Mouse (Mus musculus): ENCODE measurements around the gene Pmm2. TPM values are rescaled to one million over a fixed set of nuclear protein-coding genes. Genes with fewer than 3 reads are reported as not detected.

Gene Pmm2
- total RNA-seq, 2 experiments from 2014 or later = 42.9 to 49.1 TPM

GRCm38 (mm10) chr16:8655599-8655998, 18.1 kb downstream of the Pmm2 start:
- peak; percentile 77 for ATAC-seq (replicated peaks; ENCODE audit: poor library complexity)

DNA sequence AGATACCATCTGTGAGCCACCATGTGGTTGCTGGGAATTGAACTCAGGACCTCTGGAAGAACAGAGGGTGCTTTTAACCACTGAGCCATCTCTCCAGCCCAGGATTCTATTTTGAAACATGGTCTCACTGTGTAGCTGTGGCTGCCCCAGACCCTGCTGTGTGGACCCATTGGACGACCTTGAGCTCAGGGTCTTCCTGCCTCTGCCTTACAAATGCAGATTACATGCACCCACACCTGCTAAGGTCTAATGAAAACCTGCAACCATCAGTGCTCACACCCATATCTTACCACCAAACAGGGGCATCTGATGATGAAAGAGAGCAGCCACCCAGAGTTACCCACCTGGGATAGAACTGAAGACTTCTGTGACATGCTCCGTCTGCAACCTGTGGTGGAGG, 18.8 kb downstream of the Pmm2 start:
- ATAC-seq (replicated peaks; ENCODE audit: poor library complexity) = no peak

GRCm38 (mm10) chr16:8658349-8658748, 20.9 kb downstream of the Pmm2 start:
- ATAC-seq (replicated peaks; ENCODE audit: poor library complexity) = no peak

- no peak for ATAC-seq (replicated peaks; ENCODE audit: poor library complexity)
These were observed 21.3 kb downstream of the Pmm2 start for GRCm38 (mm10) chr16:8658764-8659163.

- ATAC-seq (replicated peaks; ENCODE audit: poor library complexity) = no peak
These were observed 25.5 kb downstream of the Pmm2 start for GRCm38 (mm10) chr16:8663022-8663421.

DNA sequence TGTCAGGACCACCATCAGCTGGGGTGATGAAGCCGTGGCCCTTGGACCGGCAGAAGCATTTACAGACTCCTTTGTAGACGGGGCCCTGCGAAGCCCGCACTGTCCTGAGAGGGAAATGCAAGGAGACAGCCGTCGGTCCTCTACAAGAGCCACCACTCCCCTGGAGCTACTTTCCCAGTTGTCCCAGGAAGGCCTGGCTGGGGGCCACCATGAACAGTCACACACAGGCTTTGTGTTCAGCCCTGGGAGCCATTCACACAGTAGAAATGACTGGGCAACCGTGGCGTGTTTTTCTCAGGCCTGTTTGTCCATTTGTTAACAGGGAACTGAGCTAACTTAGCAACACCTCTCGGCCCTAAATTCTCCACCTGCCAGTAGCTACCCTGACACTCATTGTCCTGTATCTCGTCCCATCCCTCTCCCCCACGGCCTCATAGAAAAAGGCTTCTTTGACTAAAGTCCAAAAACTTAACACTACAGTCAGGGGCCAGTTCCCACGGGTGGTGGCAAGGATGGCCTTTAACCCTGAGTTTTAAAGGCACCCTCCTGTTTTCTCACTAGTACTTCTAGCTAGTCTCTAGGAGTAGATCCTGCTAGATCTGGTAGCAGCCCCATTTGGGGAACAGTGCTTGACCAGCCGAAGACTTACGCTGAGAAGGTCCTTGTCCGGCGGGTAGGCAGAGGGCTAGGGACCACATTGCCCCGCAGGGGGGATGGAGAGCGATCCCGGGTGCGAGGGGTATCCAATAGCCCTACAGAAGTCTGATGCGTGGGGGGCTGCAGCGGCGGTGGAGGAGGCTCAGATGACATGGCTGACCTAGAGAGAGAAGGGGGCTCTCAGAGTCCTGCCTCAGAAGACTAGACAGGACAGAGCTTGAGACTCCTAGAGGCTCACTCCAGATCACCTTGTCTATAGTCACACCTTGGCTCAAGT, 26.4 kb downstream of the Pmm2 start:
- ATAC-seq (replicated peaks; ENCODE audit: poor library complexity) = no peak

GRCm38 (mm10) chr16:8665367-8665766, 27.9 kb downstream of the Pmm2 start:
- no peak for ATAC-seq (replicated peaks; ENCODE audit: poor library complexity)

- peak; percentile 30; the same call in 1 of the 2 replicates for ATAC-seq (replicated peaks; ENCODE audit: poor library complexity)
These were observed 29.0 kb downstream of the Pmm2 start for GRCm38 (mm10) chr16:8666452-8666851.

- peak; percentile 48 for ATAC-seq (replicated peaks; ENCODE audit: poor library complexity)
These were observed 29.8 kb downstream of the Pmm2 start for GRCm38 (mm10) chr16:8667261-8667660.

- ATAC-seq (replicated peaks; ENCODE audit: poor library complexity) = no peak
These were observed 30.3 kb downstream of the Pmm2 start for GRCm38 (mm10) chr16:8667814-8668213.

DNA sequence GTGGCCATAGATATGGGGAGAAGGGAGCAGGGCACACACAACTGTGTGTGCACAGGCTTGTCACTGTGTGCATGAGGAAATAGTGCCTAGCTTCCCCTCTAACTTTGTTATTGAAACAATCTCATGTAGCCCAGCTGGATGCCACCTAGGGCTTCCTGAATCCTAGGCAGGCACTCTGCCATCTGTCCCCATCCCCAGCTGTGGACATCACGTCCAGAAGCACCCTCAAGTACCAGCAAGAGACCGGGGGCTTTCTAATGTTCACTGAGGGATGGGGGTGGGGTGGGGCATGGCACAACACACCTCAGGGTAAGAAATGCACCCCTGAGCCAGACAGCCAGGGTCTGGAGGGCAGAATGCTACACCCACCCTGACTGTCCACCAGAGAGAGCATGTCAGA, 30.9 kb downstream of the Pmm2 start:
- ATAC-seq (replicated peaks; ENCODE audit: poor library complexity) = no peak

GRCm38 (mm10) chr16:8669432-8669831, 32.0 kb downstream of the Pmm2 start:
- no peak for ATAC-seq (replicated peaks; ENCODE audit: poor library complexity)

DNA sequence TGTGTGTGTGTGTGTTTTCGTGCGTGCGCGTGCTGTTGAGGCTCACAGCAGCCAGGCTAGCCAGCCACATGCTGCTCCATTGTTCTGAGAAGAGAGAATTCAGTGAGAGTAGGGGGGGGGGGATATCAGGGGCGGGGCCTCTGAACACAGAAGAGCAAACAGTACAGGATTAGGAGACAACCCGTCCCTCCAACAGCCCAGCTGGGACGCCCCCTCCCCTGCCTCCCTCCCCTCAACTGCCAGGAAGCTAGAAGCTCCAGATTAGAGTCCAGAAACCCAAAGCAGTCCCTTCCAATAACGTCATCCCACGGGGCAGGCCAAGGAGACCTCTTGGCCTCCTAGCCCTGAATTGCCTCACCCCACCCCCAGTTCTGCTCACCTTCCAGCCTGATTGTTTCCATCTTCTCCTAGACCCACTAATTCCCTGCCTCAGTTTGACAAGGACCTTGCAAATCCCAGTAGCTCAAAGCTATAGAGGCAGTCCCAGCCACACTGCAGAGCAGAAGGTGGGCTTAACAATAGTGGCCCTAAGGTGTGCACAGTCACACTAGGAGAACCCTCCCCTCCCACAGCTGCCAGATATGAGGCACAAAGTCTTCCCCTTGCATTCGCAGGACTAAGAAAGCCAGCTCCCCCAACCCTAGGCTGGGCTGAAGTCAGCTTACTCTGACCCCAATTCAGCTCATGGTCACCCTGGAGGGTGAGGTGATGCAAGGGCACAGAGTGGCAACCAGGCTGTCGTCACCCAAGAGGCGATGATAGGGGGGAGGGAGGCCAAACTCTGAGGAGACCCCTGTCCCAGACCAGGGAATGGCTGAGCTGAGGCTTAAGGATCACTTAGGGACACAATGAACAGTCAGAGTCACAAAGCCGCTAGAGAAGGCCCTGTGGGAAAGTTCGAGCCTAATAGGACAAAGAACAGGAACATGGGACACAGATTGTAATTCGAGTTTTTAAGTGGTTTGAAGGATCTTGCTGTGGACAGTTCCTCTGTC, 32.9 kb downstream of the Pmm2 start:
- ATAC-seq (replicated peaks; ENCODE audit: poor library complexity) = no peak

GRCm38 (mm10) chr16:8671551-8672349, 34.3 kb downstream of the Pmm2 start, which contains the start of gene Carhsp1:
Gene Carhsp1 (minus strand): TSS chr16:8672155.
- peak; percentile 61 for ATAC-seq (replicated peaks; ENCODE audit: poor library complexity)

DNA sequence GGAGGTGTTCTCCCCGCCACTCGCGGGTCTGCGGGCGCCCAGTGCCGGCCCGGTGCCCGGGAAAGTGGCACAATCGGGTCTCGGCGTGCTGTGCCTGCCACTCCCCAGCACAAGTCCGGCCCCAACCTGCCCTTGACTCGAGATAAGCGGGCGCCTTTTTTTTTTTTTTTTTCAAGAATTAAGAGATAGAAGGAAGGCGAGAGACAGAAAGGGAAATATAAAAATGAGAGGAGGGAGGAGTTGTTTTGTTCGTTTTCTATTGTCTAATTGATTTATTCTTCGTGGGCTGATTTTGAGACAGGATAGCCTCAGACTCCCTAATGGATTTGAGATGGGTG, 34.8 kb downstream of the Pmm2 start:
- ATAC-seq (replicated peaks; ENCODE audit: poor library complexity) = no peak

DNA sequence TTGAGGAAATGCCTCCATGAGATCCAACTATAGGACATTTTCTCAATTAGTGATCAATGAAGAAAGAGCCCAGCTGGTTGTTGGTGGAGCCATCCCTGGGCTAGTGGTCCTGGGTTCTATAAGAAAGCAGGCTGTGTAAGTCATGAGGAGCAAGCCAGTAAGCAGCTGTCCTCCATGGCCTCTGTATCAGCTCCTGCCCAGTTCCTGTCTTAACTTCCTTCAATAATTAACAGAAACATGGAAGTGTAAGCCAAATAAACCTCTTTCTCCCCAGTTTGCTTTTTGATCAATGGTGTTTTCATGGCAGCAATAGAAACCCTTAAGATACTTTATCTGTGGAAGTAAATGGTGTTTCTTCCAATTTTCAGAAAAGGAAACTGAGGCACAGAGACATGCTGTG, 35.3 kb downstream of the Pmm2 start:
- ATAC-seq (replicated peaks; ENCODE audit: poor library complexity) = no peak

GRCm38 (mm10) chr16:8673343-8673742, 35.9 kb downstream of the Pmm2 start:
- no peak for ATAC-seq (replicated peaks; ENCODE audit: poor library complexity)

DNA sequence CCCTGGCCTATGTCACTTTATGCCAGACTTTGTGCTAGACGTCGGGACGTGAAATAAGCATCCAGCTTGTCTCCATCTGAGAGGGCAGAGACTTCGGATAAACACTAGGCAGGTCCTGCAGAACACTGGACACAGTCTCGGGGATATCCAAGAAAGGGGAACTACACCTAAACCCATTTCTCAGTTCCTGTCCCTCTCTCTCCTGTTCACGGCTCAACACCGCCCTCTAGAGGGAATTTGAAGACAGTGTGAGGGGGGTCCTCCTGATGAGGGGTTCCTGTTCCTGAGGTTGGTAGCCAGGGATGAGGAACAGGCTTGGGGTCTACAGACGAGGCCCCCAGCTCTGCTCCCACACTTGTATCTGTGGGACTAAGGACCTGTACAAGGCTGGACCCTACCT, 36.7 kb downstream of the Pmm2 start:
- ATAC-seq (replicated peaks; ENCODE audit: poor library complexity) = peak; percentile 37

GRCm38 (mm10) chr16:8675559-8675958, 38.1 kb downstream of the Pmm2 start:
- no peak for ATAC-seq (replicated peaks; ENCODE audit: poor library complexity)

DNA sequence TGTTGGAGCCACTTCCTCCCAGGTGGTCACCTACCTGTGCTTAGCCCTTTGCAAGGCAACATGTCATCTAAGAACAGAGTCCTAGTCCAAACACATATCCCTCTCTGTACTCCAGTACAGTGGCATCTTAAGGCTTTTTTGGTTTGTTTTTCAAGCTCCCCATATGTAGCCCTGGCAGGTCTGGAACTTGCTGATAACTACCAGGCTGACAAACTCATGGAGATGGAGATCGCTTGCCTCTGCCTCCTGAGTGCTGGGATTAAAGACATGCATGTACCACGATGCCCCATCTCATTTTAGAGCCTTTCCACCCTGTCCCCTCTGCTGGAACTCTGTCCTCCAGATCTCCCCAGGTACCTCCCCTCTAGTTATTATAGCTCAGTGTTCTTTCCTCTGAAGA, 38.8 kb downstream of the Pmm2 start:
- 0 out of 2 replicates have a peak, but pooled peaks have one; percentile 6 for ATAC-seq (replicated peaks; ENCODE audit: poor library complexity)

DNA sequence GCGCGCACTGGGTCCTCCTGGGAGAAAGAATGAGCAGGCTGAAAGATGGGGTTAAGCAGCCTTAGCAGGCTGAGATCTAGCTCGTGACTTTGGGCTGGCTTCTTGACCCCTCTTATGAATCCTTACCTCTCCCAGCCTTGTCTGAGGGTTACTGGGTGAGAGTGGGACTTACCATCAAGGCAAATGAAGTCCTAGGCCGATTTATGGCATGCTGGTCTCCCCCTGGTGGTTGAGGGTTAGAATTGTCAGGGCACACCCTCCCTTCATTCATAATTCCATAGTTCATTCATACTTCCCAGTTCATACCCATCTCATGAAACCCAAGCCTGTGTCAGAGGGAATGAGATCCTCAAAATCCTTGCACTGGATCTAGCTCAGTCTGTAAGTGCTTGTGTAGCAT, 39.3 kb downstream of the Pmm2 start:
- ATAC-seq (replicated peaks; ENCODE audit: poor library complexity) = peak; percentile 32
